Mouse (Mus musculus): ENCODE results near the gene Trpm5. TPM values are rescaled to one million over a fixed set of nuclear protein-coding genes. Genes with fewer than 3 reads are reported as not detected.

Gene Trpm5
- polyA plus RNA-seq, 1 experiment from 2014 or later: 0.64 TPM

GRCm38 (mm10) chr7:143109696-143110095, 15.3 kb upstream of the Trpm5 start:
- no peak overlapping the region for H3K4me3 ChIP-seq (ENCODE audit: low read depth, low read length)
- no peaks in the 10 kb centered on the region for H3K36me3 ChIP-seq (ENCODE audit: control insufficient read depth, insufficient read depth, low read length)
- no peak overlapping the region for H3K4me2 ChIP-seq (ENCODE audit: low read depth, low read length, severe bottlenecking)
- ATAC-seq (replicated peaks; ENCODE audit: low FRiP score): no peak
- H3K4me1 ChIP-seq (replicated peaks; ENCODE audit: control insufficient read depth, insufficient read depth, low read length): peaks cover 6% of the 10 kb centered on the region
- H3K27ac ChIP-seq (ENCODE audit: low read depth, low read length): no peak overlapping the region
- WGBS: 66% methylated on average over 3 of the region's 3 CpGs
- H3K27me3 ChIP-seq (ENCODE audit: control insufficient read depth, insufficient read depth, low read length): peaks cover 35% of the 10 kb centered on the region
- no peak overlapping the region for H3K9ac ChIP-seq (ENCODE audit: low read length)
- no peaks in the 10 kb centered on the region for H3K9me3 ChIP-seq (ENCODE audit: control insufficient read depth, low read length)
- no peak for DNase-seq (ENCODE audit: low spot score)

- H3K9me3 ChIP-seq (ENCODE audit: control insufficient read depth, low read length): no peaks in the 10 kb centered on the region
- DNase-seq (ENCODE audit: low spot score) (no peak), ATAC-seq (replicated peaks; ENCODE audit: low FRiP score) (no peak)
- no peak overlapping the region for H3K4me2 ChIP-seq (ENCODE audit: low read depth, low read length, severe bottlenecking)
- H3K4me3 ChIP-seq (ENCODE audit: low read depth, low read length): no peak overlapping the region
- 28% methylated on average over 3 of the region's 3 CpGs for WGBS
- H3K4me1 ChIP-seq (replicated peaks; ENCODE audit: control insufficient read depth, insufficient read depth, low read length): peaks cover 6% of the 10 kb centered on the region
- H3K36me3 ChIP-seq (ENCODE audit: control insufficient read depth, insufficient read depth, low read length): no peaks in the 10 kb centered on the region
- H3K27ac ChIP-seq (ENCODE audit: low read depth, low read length): no peak overlapping the region
- H3K9ac ChIP-seq (ENCODE audit: low read length): no peak overlapping the region
- peaks cover 35% of the 10 kb centered on the region for H3K27me3 ChIP-seq (ENCODE audit: control insufficient read depth, insufficient read depth, low read length)
Measured at GRCm38 (mm10) chr7:143108996-143109660, 14.7 kb upstream of the Trpm5 start.

GRCm38 (mm10) chr7:143108200-143108599, 13.8 kb upstream of the Trpm5 start:
- WGBS: 55% methylated on average over 5 of the region's 5 CpGs
- peaks cover 35% of the 10 kb centered on the region for H3K27me3 ChIP-seq (ENCODE audit: control insufficient read depth, insufficient read depth, low read length)

GRCm38 (mm10) chr7:143106672-143107465, 12.4 kb upstream of the Trpm5 start:
- H3K4me1 ChIP-seq (replicated peaks; ENCODE audit: control insufficient read depth, insufficient read depth, low read length): peaks cover 6% of the 10 kb centered on the region
- no peak for DNase-seq (ENCODE audit: low spot score)
- 8% methylated on average over 56 of the region's 57 CpGs for WGBS
- peak overlapping the region; percentile 18 for H3K4me3 ChIP-seq (ENCODE audit: low read depth, low read length)
- no peak for ATAC-seq (replicated peaks; ENCODE audit: low FRiP score)
- no peaks in the 10 kb centered on the region for H3K9me3 ChIP-seq (ENCODE audit: control insufficient read depth, low read length)
- no peak overlapping the region for H3K27ac ChIP-seq (ENCODE audit: low read depth, low read length)
- H3K9ac ChIP-seq (ENCODE audit: low read length): no peak overlapping the region; the same call in 1 of the 2 replicates
- peak overlapping the region; percentile 43 for H3K4me2 ChIP-seq (ENCODE audit: low read depth, low read length, severe bottlenecking)
- peaks cover 35% of the 10 kb centered on the region for H3K27me3 ChIP-seq (ENCODE audit: control insufficient read depth, insufficient read depth, low read length)
- no peaks in the 10 kb centered on the region for H3K36me3 ChIP-seq (ENCODE audit: control insufficient read depth, insufficient read depth, low read length)

More at GRCm38 (mm10) chr7:143108200-143108599, 13.8 kb upstream of the Trpm5 start:
- H3K4me3 ChIP-seq (ENCODE audit: low read depth, low read length): no peak overlapping the region
- no peak overlapping the region for H3K4me2 ChIP-seq (ENCODE audit: low read depth, low read length, severe bottlenecking)
- DNase-seq (ENCODE audit: low spot score) (no peak), ATAC-seq (replicated peaks; ENCODE audit: low FRiP score) (no peak)
- no peaks in the 10 kb centered on the region for H3K9me3 ChIP-seq (ENCODE audit: control insufficient read depth, low read length)
- no peak overlapping the region for H3K9ac ChIP-seq (ENCODE audit: low read length)
- no peak overlapping the region for H3K27ac ChIP-seq (ENCODE audit: low read depth, low read length)
- peaks cover 6% of the 10 kb centered on the region for H3K4me1 ChIP-seq (replicated peaks; ENCODE audit: control insufficient read depth, insufficient read depth, low read length)
- H3K36me3 ChIP-seq (ENCODE audit: control insufficient read depth, insufficient read depth, low read length): no peaks in the 10 kb centered on the region

GRCm38 (mm10) chr7:143106062-143106461, 11.6 kb upstream of the Trpm5 start, which contains the start of gene Kcnq1:
Gene Kcnq1 (plus strand): TSS chr7:143106362.
- H3K27me3 ChIP-seq (ENCODE audit: control insufficient read depth, insufficient read depth, low read length): peaks cover 35% of the 10 kb centered on the region
- no peak within 1 kb of the TSS; the same call in 1 of the 2 replicates for H3K9ac ChIP-seq (ENCODE audit: low read length)
- H3K4me2 ChIP-seq (ENCODE audit: low read depth, low read length, severe bottlenecking): peak within 1 kb of the TSS; percentile 43
- 54% methylated on average over 4 of the region's 4 CpGs for whole genome bisulfite sequencing
- H3K27ac ChIP-seq (ENCODE audit: low read depth, low read length): no peak within 1 kb of the TSS
- peak within 1 kb of the TSS; percentile 18 for H3K4me3 ChIP-seq (ENCODE audit: low read depth, low read length)
- DNase-seq (ENCODE audit: low spot score) (no peak), ATAC-seq (replicated peaks; ENCODE audit: low FRiP score) (no peak)
- no peaks in the 10 kb centered on the region for H3K9me3 ChIP-seq (ENCODE audit: control insufficient read depth, low read length)
- no peaks in the 10 kb centered on the region for H3K36me3 ChIP-seq (ENCODE audit: control insufficient read depth, insufficient read depth, low read length)
- peaks cover 6% of the 10 kb centered on the region for H3K4me1 ChIP-seq (replicated peaks; ENCODE audit: control insufficient read depth, insufficient read depth, low read length)

- ATAC-seq (replicated peaks; ENCODE audit: low FRiP score) (no peak), DNase-seq (ENCODE audit: low spot score) (no peak)
- peaks cover 35% of the 10 kb centered on the region for H3K27me3 ChIP-seq (ENCODE audit: control insufficient read depth, insufficient read depth, low read length)
- H3K36me3 ChIP-seq (ENCODE audit: control insufficient read depth, insufficient read depth, low read length): no peaks in the 10 kb centered on the region
- H3K4me3 ChIP-seq (ENCODE audit: low read depth, low read length): no peak overlapping the region
- no peak overlapping the region for H3K9ac ChIP-seq (ENCODE audit: low read length)
- H3K27ac ChIP-seq (ENCODE audit: low read depth, low read length): no peak overlapping the region
- peaks cover 6% of the 10 kb centered on the region for H3K4me1 ChIP-seq (replicated peaks; ENCODE audit: control insufficient read depth, insufficient read depth, low read length)
- 75% methylated on average over 11 of the region's 11 CpGs for WGBS
- H3K4me2 ChIP-seq (ENCODE audit: low read depth, low read length, severe bottlenecking): no peak overlapping the region
- H3K9me3 ChIP-seq (ENCODE audit: control insufficient read depth, low read length): no peaks in the 10 kb centered on the region
Measured at GRCm38 (mm10) chr7:143105258-143105897, 10.9 kb upstream of the Trpm5 start.

GRCm38 (mm10) chr7:143100759-143101158, 6.3 kb upstream of the Trpm5 start:
- peaks cover 8% of the 10 kb centered on the region for H3K27me3 ChIP-seq (ENCODE audit: control insufficient read depth, insufficient read depth, low read length)
- DNase-seq (ENCODE audit: low spot score) (no peak), ATAC-seq (replicated peaks; ENCODE audit: low FRiP score) (no peak)
- WGBS: 82% methylated on average over 4 of the region's 4 CpGs
- H3K36me3 ChIP-seq (ENCODE audit: control insufficient read depth, insufficient read depth, low read length): no peaks in the 10 kb centered on the region
- H3K9ac ChIP-seq (ENCODE audit: low read length): no peak overlapping the region
- no peak overlapping the region for H3K4me2 ChIP-seq (ENCODE audit: low read depth, low read length, severe bottlenecking)
- no peaks in the 10 kb centered on the region for H3K4me1 ChIP-seq (replicated peaks; ENCODE audit: control insufficient read depth, insufficient read depth, low read length)
- H3K4me3 ChIP-seq (ENCODE audit: low read depth, low read length): no peak overlapping the region
- no peaks in the 10 kb centered on the region for H3K9me3 ChIP-seq (ENCODE audit: control insufficient read depth, low read length)
- no peak overlapping the region for H3K27ac ChIP-seq (ENCODE audit: low read depth, low read length)

- Histone ChIP-seq H3K9ac (ENCODE audit: low read length) (no peak overlapping the region), H3K4me1 (replicated peaks; ENCODE audit: control insufficient read depth, insufficient read depth, low read length) (no peaks in the 10 kb centered on the region), H3K4me3 (ENCODE audit: low read depth, low read length) (no peak overlapping the region), H3K36me3 (ENCODE audit: control insufficient read depth, insufficient read depth, low read length) (no peaks in the 10 kb centered on the region), H3K27me3 (ENCODE audit: control insufficient read depth, insufficient read depth, low read length) (no peaks in the 10 kb centered on the region), H3K9me3 (ENCODE audit: control insufficient read depth, low read length) (no peaks in the 10 kb centered on the region), H3K27ac (ENCODE audit: low read depth, low read length) (no peak overlapping the region), H3K4me2 (ENCODE audit: low read depth, low read length, severe bottlenecking) (no peak overlapping the region)
- WGBS: 48% methylated on average over 1 of the region's 1 CpGs
- no peak for ATAC-seq (replicated peaks; ENCODE audit: low FRiP score)
- no peak for DNase-seq (ENCODE audit: low spot score)
Measured at GRCm38 (mm10) chr7:143095554-143095907, 1.1 kb upstream of the Trpm5 start.
